Mouse (Mus musculus) CH12.LX (cell line): ENCODE measurements around the gene Cmah.

Source experiments
- CTCF ChIP-seq, 2 experiments: IDR thresholded peaks in 1 of 2; conservative IDR thresholded peaks in 1 of 2; 2 replicates each; pipeline ENCODE4 v1.5.1; 2011 to 2012; ENCODE audit warnings: low read depth in 2 of 2, low read length in 2 of 2, improper control_type of control experiment in 1 of 2, inconsistent platforms in 1 of 2, mild to moderate bottlenecking in 1 of 2, moderate library complexity in 1 of 2
- EP300 ChIP-seq: IDR thresholded peaks from 2 replicates; pipeline ENCODE4 v1.6.1; 2011; ENCODE audit warnings: low read length, improper control_type of control experiment
- NELFE ChIP-seq: IDR thresholded peaks from 2 replicates; pipeline ENCODE4 v1.6.1; 2011; ENCODE audit warnings: low read depth, low read length, improper control_type of control experiment
- PAX5 ChIP-seq: IDR thresholded peaks from 2 replicates; pipeline ENCODE4 v1.6.1; 2012; ENCODE audit warnings: low read length, inconsistent platforms, mixed read lengths
- POLR2A ChIP-seq: IDR thresholded peaks from 2 replicates; pipeline ENCODE4 v1.6.1; 2011; ENCODE audit warnings: low read depth, mild to moderate bottlenecking, improper control_type of control experiment, low read length
- ZC3H11A ChIP-seq: IDR thresholded peaks from 2 replicates; pipeline ENCODE4 v1.6.1; 2012; ENCODE audit warnings: low read depth, mild to moderate bottlenecking, inconsistent platforms, low read length, improper control_type of control experiment

GRCm38 (mm10) chr13:24279762-24280438 lies 47.3 kb upstream of the Cmah start:
- no peak for TF ChIP-seq CTCF (conservative IDR thresholded peaks at IDR 0.05 in 1 of 2, IDR thresholded peaks at IDR 0.05 in 1 of 2; ENCODE audit: low read depth in 2 of 2, low read length in 2 of 2)
- no peak for TF ChIP-seq PAX5
- no peak for TF ChIP-seq POLR2A
- TF ChIP-seq NELFE = no peak
- no peak for TF ChIP-seq EP300
- no peak for TF ChIP-seq ZC3H11A
